Mouse (Mus musculus) kidney, embryonic 15.5 days (tissue): ENCODE data around the gene Cstf2. TPM values are rescaled to one million over a fixed set of nuclear protein-coding genes. Genes with fewer than 3 reads are reported as not detected.

Experiments used
- ATAC-seq: fragments of 200-750 bp; cut with Nextera tagmentation; replicated peaks from 2 replicates; pipeline ENCODE4 v1.8.0; 2017; ENCODE audit warnings: moderate TSS enrichment; ENCODE audit not compliant: low FRiP score
- H3K27ac ChIP-seq: fragments of 300-500 bp; sonication (generic); 2 replicates; pipeline ENCODE4 v1.5.1; 2015; ENCODE audit warnings: mild to moderate bottlenecking, inconsistent platforms
- H3K27me3 ChIP-seq: fragments of 300-500 bp; sonication (generic); 2 replicates; pipeline ENCODE4 v1.6.1; 2015; ENCODE audit warnings: inconsistent platforms
- H3K36me3 ChIP-seq: fragments of 300-500 bp; sonication (generic); 2 replicates; pipeline ENCODE4 v1.6.1; 2015; ENCODE audit warnings: inconsistent platforms
- H3K4me1 ChIP-seq: fragments of 300-500 bp; sonication (generic); 2 replicates; pipeline ENCODE4 v1.6.1; 2015; ENCODE audit warnings: inconsistent platforms
- H3K4me2 ChIP-seq: fragments of 300-500 bp; sonication (generic); 2 replicates; pipeline ENCODE4 v1.6.1; 2015; ENCODE audit warnings: moderate library complexity, mild to moderate bottlenecking, inconsistent platforms
- H3K4me3 ChIP-seq: fragments of 300-500 bp; sonication (generic); replicated peaks from 2 replicates; pipeline ENCODE4 v1.5.1; 2015; ENCODE audit warnings: mild to moderate bottlenecking, inconsistent platforms
- H3K9ac ChIP-seq: fragments of 300-500 bp; sonication (generic); 2 replicates; pipeline ENCODE4 v1.6.1; 2015; ENCODE audit warnings: mild to moderate bottlenecking, inconsistent platforms
- H3K9me3 ChIP-seq: fragments of 300-500 bp; sonication (generic); replicated peaks from 2 replicates; pipeline ENCODE4 v1.6.1; 2016; ENCODE audit warnings: inconsistent platforms
- WGBS: fragments of 180-500 bp; shearing (Covaris S2); methylation state at CpG from one replicate; pipeline ENCODE4 v1.1.7; 2015; ENCODE audit warnings: mixed read lengths; 5-methylcytosine and 5-hydroxymethylcytosine counted together
- polyA plus RNA-seq: library from polyadenylated mRNA; unstranded; fragments of >200 nt; fragmentation: Nextera tagmentation; extraction: Ambion mirVana; gene quantifications from 2 replicates; pipeline ENCODE4 v1.2.1, GENCODE M21; 2015

Gene Cstf2
- polyA plus RNA-seq, result 47.7 and 49.1 TPM in 2 replicates

DNA sequence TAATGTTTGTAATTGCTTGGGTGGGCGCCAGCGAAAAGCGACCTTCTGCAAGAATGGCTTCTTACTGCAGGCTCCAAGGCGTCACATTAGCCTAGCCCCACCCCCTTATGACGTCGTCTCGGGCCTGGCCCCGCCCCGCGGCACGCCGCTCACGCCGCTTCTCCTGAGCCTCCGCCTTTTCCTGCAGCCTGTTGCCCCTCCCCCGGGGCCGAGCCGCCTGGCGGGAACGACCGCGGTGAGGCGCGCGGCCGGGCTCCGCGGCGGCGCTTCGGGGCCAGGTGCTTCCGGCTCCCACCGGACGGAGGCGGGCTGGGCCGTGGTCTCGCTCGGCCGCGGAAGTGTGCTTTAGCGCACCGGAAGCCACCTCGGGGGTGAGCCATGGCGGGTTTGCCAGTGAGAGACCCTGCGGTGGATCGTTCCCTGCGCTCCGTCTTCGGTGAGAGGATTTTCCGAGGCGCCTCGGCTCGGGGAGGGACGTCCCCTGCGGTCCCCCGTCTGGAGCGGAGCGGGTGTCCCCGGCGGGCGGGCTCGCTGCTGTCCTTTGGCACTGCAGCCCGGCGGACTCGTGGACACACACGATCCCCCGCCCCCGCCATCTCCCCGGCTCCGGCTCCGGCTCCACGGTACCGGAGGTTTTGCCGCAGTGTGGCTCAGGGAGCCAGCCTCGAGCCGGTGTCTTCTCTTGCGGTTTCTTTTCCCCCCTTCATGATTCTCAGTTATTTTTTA lies at the start of gene Cstf2:
Gene Cstf2, plus strand, starts transcription at position 201 of the 726 bp plus-strand sequence.
- Histone ChIP-seq H3K36me3 (peaks cover 20% of the 10 kb centered on the region), H3K27me3 (0 out of 2 replicates have a peak, but pooled peaks cover 3% of the 10 kb centered on the region), H3K9ac (peak within 1 kb of the TSS; percentile 62), H3K4me3 (peak within 1 kb of the TSS; percentile 65), H3K27ac (peak within 1 kb of the TSS; percentile 92), H3K4me1 (0 out of 2 replicates have a peak, but pooled peaks cover 3% of the 10 kb centered on the region), H3K9me3 (no peaks in the 10 kb centered on the region), H3K4me2 (peak within 1 kb of the TSS; percentile 54)
- ATAC-seq, result peak; percentile 99
- 18% methylated on average over 76 of the region's 77 CpGs for WGBS

DNA sequence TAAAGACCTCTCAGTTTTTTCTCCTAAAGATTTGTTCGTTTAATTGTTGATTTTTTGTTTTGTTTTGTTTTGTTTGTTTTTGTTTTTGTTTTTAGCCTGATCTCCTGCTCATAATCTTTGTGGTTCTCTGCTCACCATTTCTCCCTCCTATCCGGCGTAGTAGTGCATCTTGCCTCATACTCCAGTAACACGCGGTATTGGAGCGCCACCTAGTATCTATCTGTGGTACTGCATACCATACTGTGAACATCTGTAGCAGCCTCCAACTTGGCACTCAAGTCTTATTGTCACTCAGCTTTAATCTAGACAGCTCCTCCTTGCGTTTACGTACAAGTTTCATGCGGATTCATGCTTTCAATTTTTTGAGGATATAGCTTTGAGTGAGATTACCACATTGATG lies 40.0 kb upstream of the Cstf2 start:
- H3K27me3 ChIP-seq, result 0 out of 2 replicates have a peak, but pooled peaks cover 3% of the 10 kb centered on the region
- ATAC-seq, result no peak
- no peaks in the 10 kb centered on the region for H3K4me1 ChIP-seq
- no peak overlapping the region for H3K4me2 ChIP-seq
- 16% methylated on average over 9 of the region's 9 CpGs for WGBS
- H3K9ac ChIP-seq, result no peak overlapping the region
- no peak overlapping the region for H3K27ac ChIP-seq
- H3K36me3 ChIP-seq, result no peaks in the 10 kb centered on the region
- no peaks in the 10 kb centered on the region for H3K9me3 ChIP-seq
- no peak overlapping the region for H3K4me3 ChIP-seq

DNA sequence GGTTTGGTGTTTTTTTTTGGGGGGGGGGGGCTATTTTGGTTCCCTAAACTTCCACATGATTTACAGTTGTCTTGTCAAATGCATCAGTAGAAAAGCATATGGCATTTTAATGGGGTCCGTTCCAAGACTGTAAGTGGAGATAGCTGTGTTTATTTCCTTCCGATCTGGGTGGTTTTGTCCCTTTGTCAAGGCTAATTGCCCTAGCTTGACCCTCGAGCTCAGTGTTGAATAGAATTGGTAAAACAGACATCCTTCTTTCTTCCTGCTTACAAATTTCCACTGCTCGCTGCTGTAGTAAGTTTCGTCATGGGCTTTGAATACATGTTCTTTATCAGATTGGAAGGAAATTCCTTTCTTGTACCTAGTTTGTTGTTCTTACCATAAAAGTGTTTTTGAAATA lies 38.3 kb upstream of the Cstf2 start:
- Histone ChIP-seq H3K4me2 (no peak overlapping the region), H3K27ac (no peak overlapping the region), H3K27me3 (0 out of 2 replicates have a peak, but pooled peaks cover 3% of the 10 kb centered on the region), H3K4me3 (no peak overlapping the region), H3K36me3 (no peaks in the 10 kb centered on the region), H3K9ac (no peak overlapping the region), H3K9me3 (no peaks in the 10 kb centered on the region), H3K4me1 (no peaks in the 10 kb centered on the region)
- WGBS, result 28% methylated on average over 5 of the region's 5 CpGs
- no peak for ATAC-seq

DNA sequence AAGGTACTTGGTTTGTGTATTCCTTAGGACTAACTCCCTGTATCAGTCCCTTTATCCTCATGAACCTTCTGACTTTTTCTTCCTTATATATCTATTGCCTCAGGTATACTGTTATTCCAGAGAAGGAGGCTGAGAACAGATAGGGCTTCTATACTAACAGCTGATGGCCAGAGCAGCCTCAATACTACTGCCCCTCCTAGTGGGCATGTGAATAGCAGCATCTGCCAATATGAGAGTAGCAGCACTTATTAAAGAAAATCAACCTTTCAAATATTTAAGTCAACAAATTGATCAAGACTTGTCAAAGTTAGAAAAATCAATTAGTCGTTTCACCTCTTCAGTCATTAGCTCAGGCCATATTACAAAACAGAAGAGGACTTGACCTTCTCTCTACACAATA lies 10.0 kb upstream of the Cstf2 start:
- Histone ChIP-seq H3K4me1 (no peaks in the 10 kb centered on the region), H3K27me3 (no peaks in the 10 kb centered on the region; the same call in 1 of the 2 replicates), H3K9me3 (no peaks in the 10 kb centered on the region), H3K9ac (no peak overlapping the region), H3K27ac (no peak overlapping the region), H3K4me3 (no peak overlapping the region), H3K36me3 (no peaks in the 10 kb centered on the region), H3K4me2 (no peak overlapping the region)
- 61% methylated on average over 1 of the region's 1 CpGs for WGBS
- ATAC-seq, result no peak

DNA sequence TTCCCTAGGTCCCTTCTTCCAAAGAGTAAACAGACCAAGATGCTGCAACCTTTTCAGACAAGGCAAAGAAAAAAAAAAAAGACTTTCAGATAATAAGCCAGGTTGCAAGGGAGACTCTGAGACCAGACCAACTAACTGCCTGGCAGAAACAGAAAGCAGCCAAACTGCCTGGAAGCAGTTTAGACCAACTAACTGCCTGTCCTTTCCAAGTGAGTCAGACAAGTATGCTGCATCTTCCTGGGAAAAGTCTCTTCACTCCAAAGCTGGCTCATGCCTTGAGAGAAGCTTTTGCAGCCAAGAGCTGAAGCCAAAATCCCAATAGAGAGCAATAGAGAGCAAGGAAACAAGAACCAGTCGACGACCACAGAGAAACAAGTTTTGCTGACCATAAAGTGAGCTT lies 2.1 kb upstream of the Cstf2 start:
- no peak overlapping the region for H3K4me2 ChIP-seq
- H3K4me3 ChIP-seq, result no peak overlapping the region
- 0 out of 2 replicates have a peak, but pooled peaks cover 3% of the 10 kb centered on the region for H3K27me3 ChIP-seq
- no peak for ATAC-seq
- WGBS, result 84% methylated on average over 2 of the region's 2 CpGs
- H3K27ac ChIP-seq, result no peak overlapping the region
- H3K4me1 ChIP-seq, result 0 out of 2 replicates have a peak, but pooled peaks cover 3% of the 10 kb centered on the region
- no peak overlapping the region for H3K9ac ChIP-seq
- peaks cover 7% of the 10 kb centered on the region; the same call in 1 of the 2 replicates for H3K36me3 ChIP-seq
- H3K9me3 ChIP-seq, result no peaks in the 10 kb centered on the region

DNA sequence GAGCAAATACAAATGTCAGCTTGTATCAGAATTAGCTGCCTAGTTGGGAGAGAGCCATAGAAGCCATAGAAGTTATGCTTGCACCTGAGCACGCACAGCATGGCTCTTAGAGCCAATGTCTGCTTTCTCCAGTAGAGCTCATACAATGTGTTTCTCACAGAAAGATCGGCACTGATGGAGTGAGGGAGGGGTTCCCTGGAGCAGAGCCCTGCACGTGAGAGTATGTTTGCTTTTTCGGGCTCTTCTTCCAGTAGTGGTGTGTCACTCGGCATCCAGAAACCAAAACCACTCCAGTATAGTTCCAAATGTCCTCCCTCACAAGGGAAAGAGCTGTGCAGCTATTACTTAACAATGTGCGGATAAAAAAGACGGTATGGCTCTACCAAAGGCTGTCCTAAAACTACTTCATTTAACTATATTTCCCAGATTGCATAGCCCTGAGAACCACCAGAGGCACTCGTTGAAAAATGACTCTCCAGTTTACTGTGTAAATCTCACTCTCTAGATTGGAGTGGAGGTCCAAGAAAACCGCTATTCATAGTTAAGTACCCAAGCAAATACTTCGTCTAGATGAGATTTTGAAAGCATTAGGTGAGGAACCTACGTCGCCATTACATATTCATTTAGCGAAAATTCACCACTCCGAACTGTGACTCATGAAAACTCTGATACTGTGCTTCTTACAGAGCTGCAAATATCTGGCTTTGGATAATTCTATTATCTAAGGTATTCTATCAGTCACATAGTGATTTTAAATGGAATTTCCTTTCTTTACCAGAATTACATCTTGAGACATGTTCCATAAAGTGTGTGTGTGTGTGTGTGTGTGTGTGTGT lies 729 bp upstream of the Cstf2 start:
- Histone ChIP-seq H3K9ac (no peak overlapping the region), H3K4me1 (0 out of 2 replicates have a peak, but pooled peaks cover 3% of the 10 kb centered on the region), H3K4me2 (peak overlapping the region; percentile 50), H3K36me3 (peaks cover 18% of the 10 kb centered on the region), H3K9me3 (no peaks in the 10 kb centered on the region), H3K4me3 (peak overlapping the region; percentile 65), H3K27ac (no peak overlapping the region), H3K27me3 (0 out of 2 replicates have a peak, but pooled peaks cover 3% of the 10 kb centered on the region)
- ATAC-seq, result no peak
- WGBS, result 78% methylated on average over 14 of the region's 14 CpGs

DNA sequence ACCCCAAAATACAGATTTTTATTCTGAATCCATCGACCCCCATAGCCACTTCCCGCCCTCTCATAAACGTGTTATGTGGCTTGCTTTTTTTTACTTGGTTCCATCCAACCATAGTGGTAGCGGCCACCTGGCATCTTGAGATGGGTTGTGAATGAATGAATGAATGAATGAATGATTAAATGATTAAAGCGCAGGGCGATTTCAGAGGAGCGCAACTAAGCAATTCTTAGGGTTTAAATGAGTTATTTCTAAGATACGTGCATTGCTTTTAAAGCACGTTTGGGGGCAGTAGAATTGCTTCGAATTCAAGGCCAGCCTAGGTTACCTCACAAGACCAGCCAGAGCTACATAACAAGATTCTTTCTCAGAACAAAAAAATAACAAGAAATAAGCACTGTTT lies 777 bp downstream of the Cstf2 start:
- 19% methylated on average over 10 of the region's 10 CpGs for WGBS
- H3K4me2 ChIP-seq, result peak overlapping the region; percentile 54
- 0 out of 2 replicates have a peak, but pooled peaks cover 3% of the 10 kb centered on the region for H3K4me1 ChIP-seq
- H3K36me3 ChIP-seq, result peaks cover 24% of the 10 kb centered on the region
- peak overlapping the region; percentile 62 for H3K9ac ChIP-seq
- H3K4me3 ChIP-seq, result peak overlapping the region; percentile 65
- no peak; the same call in 1 of the 2 replicates for ATAC-seq
- H3K27me3 ChIP-seq, result peaks cover 7% of the 10 kb centered on the region; the same call in 1 of the 2 replicates
- peak overlapping the region; percentile 92 for H3K27ac ChIP-seq
- H3K9me3 ChIP-seq, result no peaks in the 10 kb centered on the region

DNA sequence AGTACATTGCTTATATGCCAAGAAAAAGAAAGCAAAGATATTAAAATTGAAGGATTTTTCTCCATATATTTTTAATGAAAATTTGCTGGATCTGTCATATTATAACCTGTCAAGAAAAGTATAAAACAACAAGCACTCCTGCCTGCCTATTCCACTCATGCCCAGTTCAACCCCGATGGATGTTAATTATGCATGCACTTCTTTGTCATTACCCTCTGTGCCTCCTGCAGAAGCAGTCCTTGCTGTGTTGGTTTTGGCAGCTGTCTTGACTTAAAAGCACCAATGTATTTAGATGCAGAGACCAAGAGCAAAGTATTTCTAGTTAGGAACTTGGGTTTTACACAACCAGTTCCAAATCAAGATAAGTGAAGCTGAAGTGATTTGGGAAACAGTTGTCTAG lies 26.5 kb downstream of the Cstf2 start:
- ATAC-seq, result no peak
- Histone ChIP-seq H3K4me3 (no peak overlapping the region), H3K27ac (no peak overlapping the region), H3K4me1 (no peaks in the 10 kb centered on the region), H3K36me3 (peaks cover 31% of the 10 kb centered on the region), H3K9ac (no peak overlapping the region), H3K27me3 (peaks cover 19% of the 10 kb centered on the region; the same call in 1 of the 2 replicates), H3K4me2 (no peak overlapping the region), H3K9me3 (no peaks in the 10 kb centered on the region)
- WGBS, result 79% methylated on average over 1 of the region's 1 CpGs

DNA sequence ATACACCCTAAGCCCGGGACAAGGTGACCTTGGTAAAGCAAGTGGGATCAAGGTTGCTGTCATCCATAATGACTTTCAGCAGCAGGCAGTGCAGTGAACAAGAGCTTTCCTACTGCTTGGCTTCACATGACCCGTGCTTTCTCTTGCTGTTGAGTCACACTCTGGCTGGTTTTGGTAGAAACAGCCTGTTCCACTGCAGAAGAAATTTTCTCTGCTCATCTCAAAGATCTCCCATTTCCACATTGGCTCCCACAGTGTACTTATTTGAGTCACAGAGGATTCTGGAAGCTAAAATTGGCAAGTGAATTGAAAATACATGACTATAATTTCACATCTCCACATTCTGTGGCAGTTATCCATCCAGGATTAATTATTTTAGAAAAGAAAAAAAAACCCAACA lies 43.7 kb downstream of the Cstf2 start:
- no peak overlapping the region for H3K4me2 ChIP-seq
- H3K9me3 ChIP-seq, result no peaks in the 10 kb centered on the region
- no peak overlapping the region for H3K27ac ChIP-seq
- peaks cover 16% of the 10 kb centered on the region for H3K27me3 ChIP-seq
- WGBS, result 70% methylated on average over 2 of the region's 2 CpGs
- H3K4me1 ChIP-seq, result no peaks in the 10 kb centered on the region
- no peak overlapping the region for H3K4me3 ChIP-seq
- no peak for ATAC-seq
- H3K36me3 ChIP-seq, result no peaks in the 10 kb centered on the region
- H3K9ac ChIP-seq, result no peak overlapping the region

DNA sequence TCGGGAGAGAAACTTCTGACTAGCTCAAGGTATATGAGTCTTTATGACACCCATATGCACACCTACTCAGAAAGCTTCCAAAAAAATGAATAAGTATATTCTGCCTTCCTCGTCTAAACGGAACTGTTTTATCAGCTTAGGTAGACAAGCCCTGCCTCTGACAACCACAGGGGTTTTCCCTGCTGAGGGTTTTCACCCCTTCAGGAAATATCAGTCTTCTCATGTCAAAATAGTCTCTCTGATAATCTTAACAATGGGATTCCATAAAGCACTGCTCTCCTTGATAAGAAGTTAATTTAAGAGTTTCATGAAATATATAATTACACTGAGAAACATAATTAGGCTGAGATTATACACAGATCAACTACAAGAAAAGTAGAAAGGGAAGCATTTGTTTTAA lies 52.8 kb downstream of the Cstf2 start:
- Histone ChIP-seq H3K4me1 (no peaks in the 10 kb centered on the region), H3K4me2 (no peak overlapping the region), H3K9ac (no peak overlapping the region), H3K27me3 (peaks cover 29% of the 10 kb centered on the region; the same call in 1 of the 2 replicates), H3K27ac (no peak overlapping the region), H3K36me3 (no peaks in the 10 kb centered on the region), H3K9me3 (no peaks in the 10 kb centered on the region), H3K4me3 (no peak overlapping the region)
- no peak for ATAC-seq
- 86% methylated on average over 3 of the region's 3 CpGs for WGBS

DNA sequence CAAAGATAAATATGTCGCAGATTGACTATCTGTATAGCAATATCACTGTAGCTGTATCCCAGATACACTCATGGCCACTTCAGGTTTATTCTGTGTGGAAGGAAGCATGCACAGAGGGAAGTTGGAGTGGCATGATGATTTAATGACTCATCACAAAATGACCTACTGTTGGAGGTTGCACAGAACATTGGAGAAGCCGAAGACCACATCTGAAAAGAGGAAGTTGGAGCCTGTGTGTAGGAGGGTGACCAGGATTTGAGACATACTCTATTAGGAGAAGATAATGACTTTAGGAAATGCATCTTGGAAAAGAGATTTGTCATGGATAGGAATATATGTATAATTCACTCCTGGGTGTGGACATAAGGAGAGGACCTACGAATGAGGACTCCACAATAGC lies 57.4 kb downstream of the Cstf2 start:
- Histone ChIP-seq H3K4me3 (no peak overlapping the region), H3K4me1 (no peaks in the 10 kb centered on the region), H3K27ac (no peak overlapping the region), H3K4me2 (no peak overlapping the region), H3K9me3 (no peaks in the 10 kb centered on the region), H3K36me3 (no peaks in the 10 kb centered on the region), H3K27me3 (peaks cover 21% of the 10 kb centered on the region), H3K9ac (no peak overlapping the region)
- WGBS, result 61% methylated on average over 3 of the region's 3 CpGs
- ATAC-seq, result no peak

DNA sequence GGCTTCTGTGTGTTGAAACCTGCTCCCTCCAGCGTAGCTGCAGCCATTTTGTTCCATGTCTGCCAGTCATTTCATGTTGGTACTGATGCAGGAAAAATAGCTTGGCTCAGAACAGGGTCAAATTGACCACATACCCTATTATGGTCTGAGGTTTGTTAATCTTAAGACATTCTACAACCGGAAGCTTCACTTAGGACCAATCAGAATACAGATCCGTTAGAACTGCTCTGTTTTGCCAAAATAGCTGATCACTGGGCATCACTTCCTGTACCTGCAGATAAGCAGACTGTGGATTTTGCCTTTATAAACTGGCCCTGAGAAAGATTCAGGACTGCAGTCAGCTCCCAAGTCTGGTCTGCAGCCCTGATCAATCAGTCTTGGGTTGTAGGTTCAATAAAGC lies 69.6 kb downstream of the Cstf2 start:
- no peaks in the 10 kb centered on the region for H3K4me1 ChIP-seq
- H3K9ac ChIP-seq, result no peak overlapping the region
- no peaks in the 10 kb centered on the region for H3K36me3 ChIP-seq
- ATAC-seq, result no peak
- 80% methylated on average over 3 of the region's 3 CpGs for WGBS
- no peak overlapping the region for H3K27ac ChIP-seq
- peaks cover 36% of the 10 kb centered on the region for H3K27me3 ChIP-seq
- H3K9me3 ChIP-seq, result no peaks in the 10 kb centered on the region
- no peak overlapping the region for H3K4me3 ChIP-seq
- no peak overlapping the region for H3K4me2 ChIP-seq
